Mouse (Mus musculus) midbrain, postnatal 0 days (tissue): Measurements from ENCODE around the gene Rpl26. TPM values are rescaled to one million over a fixed set of nuclear protein-coding genes. Genes with fewer than 3 reads are reported as not detected.

ENCODE experiments used
- ATAC-seq: fragments of 200-750 bp; cut with Nextera tagmentation; 2 replicates; pipeline ENCODE4 v1.8.0; 2017; ENCODE audit warnings: moderate number of reproducible peaks, mild to moderate bottlenecking, moderate TSS enrichment, moderate library complexity; ENCODE audit not compliant: low FRiP score
- DNase-seq: peaks from one replicate; pipeline ENCODE4 v3.0.0-alpha.2; 2015; ENCODE audit warnings: low spot score
- H3K27ac ChIP-seq: fragments of 300-500 bp; sonication (generic); 2 replicates; pipeline ENCODE4 v1.5.1; 2014; ENCODE audit warnings: low read depth, mild to moderate bottlenecking, low read length, mixed read lengths
- H3K27me3 ChIP-seq: fragments of 300-500 bp; sonication (generic); 2 replicates; pipeline ENCODE4 v1.6.1; 2014; ENCODE audit warnings: low read length, control low read depth, mixed read lengths; ENCODE audit not compliant: insufficient read depth
- H3K36me3 ChIP-seq: fragments of 300-500 bp; sonication (generic); 2 replicates; pipeline ENCODE4 v1.6.1; 2014; ENCODE audit warnings: low read length, control low read depth, mixed read lengths; ENCODE audit not compliant: insufficient read depth
- H3K4me1 ChIP-seq: fragments of 300-500 bp; sonication (generic); 2 replicates; pipeline ENCODE4 v1.6.1; 2014; ENCODE audit warnings: mild to moderate bottlenecking, control low read depth, antibody characterized with exemption, low read length, mixed read lengths; ENCODE audit not compliant: insufficient read depth
- H3K4me2 ChIP-seq: fragments of 300-500 bp; sonication (generic); 2 replicates; pipeline ENCODE4 v1.6.1; 2014; ENCODE audit warnings: low read depth, mild to moderate bottlenecking, low read length, mixed read lengths; ENCODE audit not compliant: poor library complexity, severe bottlenecking
- H3K4me3 ChIP-seq: fragments of 300-500 bp; sonication (generic); 2 replicates; pipeline ENCODE4 v1.5.1; 2014; ENCODE audit warnings: low read depth, mild to moderate bottlenecking, low read length, moderate library complexity
- H3K9ac ChIP-seq: fragments of 300-500 bp; sonication (generic); replicated peaks from 2 replicates; pipeline ENCODE4 v1.6.1; 2014; ENCODE audit warnings: mild to moderate bottlenecking, low read length, moderate library complexity, mixed read lengths; ENCODE audit not compliant: poor library complexity, severe bottlenecking
- H3K9me3 ChIP-seq: fragments of 300-500 bp; sonication (generic); 2 replicates; pipeline ENCODE4 v1.6.1; 2016; ENCODE audit warnings: low read length, control low read depth
- CTCF ChIP-seq: IDR thresholded peaks from 2 replicates; pipeline ENCODE4 v1.5.1; 2016; ENCODE audit warnings: antibody characterized with exemption, mild to moderate bottlenecking
- WGBS: fragments of 180-500 bp; shearing (Covaris S2); extraction: QIAGEN DNeasy Blood & Tissue Kit; methylation state at CpG from one replicate; pipeline ENCODE4 v1.1.7; 2014; 5-methylcytosine and 5-hydroxymethylcytosine counted together
- polyA plus RNA-seq: library from polyadenylated mRNA; unstranded; fragments of >200 nt; fragmentation: Nextera tagmentation; extraction: Ambion mirVana; gene quantifications from 2 replicates; pipeline ENCODE4 v1.2.1, GENCODE M21; 2015
- total RNA-seq: library from RNA; depleted of rRNA; stranded (reverse); fragments of >200 nt; gene quantifications from 2 replicates; pipeline ENCODE4 v1.2.3, GENCODE M21; 2014

Rpl26 gene
- total and polyA plus RNA-seq, 2 experiments from 2014 or later = 561 to 1,124 TPM

GRCm38 (mm10) chr11:68884368-68884767 lies 17.0 kb upstream of the Rpl26 start:
- Histone ChIP-seq H3K4me1 (no peaks in the 10 kb centered on the region), H3K9me3 (no peaks in the 10 kb centered on the region), H3K4me2 (no peak overlapping the region), H3K9ac (no peak overlapping the region), H3K36me3 (no peaks in the 10 kb centered on the region), H3K27ac (no peak overlapping the region), H3K4me3 (no peak overlapping the region), H3K27me3 (no peaks in the 10 kb centered on the region)
- 75% methylated on average over 5 of the region's 5 CpGs for WGBS
- ATAC-seq = no peak
- DNase-seq = no peak
- no peak for TF ChIP-seq CTCF

- no peaks in the 10 kb centered on the region for H3K27me3 ChIP-seq
- WGBS = 85% methylated on average over 5 of the region's 5 CpGs
- ATAC-seq = no peak
- no peak overlapping the region for H3K4me3 ChIP-seq
- no peaks in the 10 kb centered on the region for H3K36me3 ChIP-seq
- H3K9ac ChIP-seq = no peak overlapping the region
- no peaks in the 10 kb centered on the region for H3K9me3 ChIP-seq
- no peaks in the 10 kb centered on the region for H3K4me1 ChIP-seq
- H3K27ac ChIP-seq = no peak overlapping the region
- no peak for TF ChIP-seq CTCF
- DNase-seq = no peak
- H3K4me2 ChIP-seq = no peak overlapping the region
Observed at GRCm38 (mm10) chr11:68886091-68886490, 15.3 kb upstream of the Rpl26 start.

- TF ChIP-seq CTCF = no peak
- Histone ChIP-seq H3K27ac (no peak within 1 kb of the TSS), H3K27me3 (no peaks in the 10 kb centered on the region), H3K4me3 (no peak within 1 kb of the TSS), H3K9me3 (no peaks in the 10 kb centered on the region), H3K4me1 (no peaks in the 10 kb centered on the region), H3K36me3 (no peaks in the 10 kb centered on the region), H3K4me2 (no peak within 1 kb of the TSS), H3K9ac (no peak within 1 kb of the TSS)
- no peak for DNase-seq
- WGBS = 32% methylated on average over 6 of the region's 6 CpGs
- ATAC-seq = no peak
Observed at GRCm38 (mm10) chr11:68888253-68888652, 13.1 kb upstream of the Rpl26 start, which contains the start of gene Rnf222. TSS of gene Rnf222 (plus strand) at chr11:68888553.

- H3K4me3 ChIP-seq = no peak overlapping the region
- whole genome bisulfite sequencing = 81% methylated on average over 2 of the region's 2 CpGs
- H3K9me3 ChIP-seq = no peaks in the 10 kb centered on the region
- no peak for TF ChIP-seq CTCF
- H3K27me3 ChIP-seq = no peaks in the 10 kb centered on the region
- no peak overlapping the region for H3K9ac ChIP-seq
- ATAC-seq (no peak), DNase-seq (no peak)
- no peaks in the 10 kb centered on the region for H3K36me3 ChIP-seq
- H3K4me2 ChIP-seq = no peak overlapping the region
- H3K4me1 ChIP-seq = no peaks in the 10 kb centered on the region
- no peak overlapping the region for H3K27ac ChIP-seq
Observed at GRCm38 (mm10) chr11:68888653-68889052, 12.7 kb upstream of the Rpl26 start.

GRCm38 (mm10) chr11:68890625-68891024 lies 10.8 kb upstream of the Rpl26 start:
- H3K4me2 ChIP-seq = no peak overlapping the region
- no peak overlapping the region for H3K4me3 ChIP-seq
- 49% methylated on average over 2 of the region's 2 CpGs for WGBS
- TF ChIP-seq CTCF = no peak
- H3K9me3 ChIP-seq = no peaks in the 10 kb centered on the region
- H3K9ac ChIP-seq = no peak overlapping the region
- no peaks in the 10 kb centered on the region for H3K4me1 ChIP-seq
- ATAC-seq (no peak), DNase-seq (no peak)
- no peaks in the 10 kb centered on the region for H3K27me3 ChIP-seq
- H3K36me3 ChIP-seq = no peaks in the 10 kb centered on the region
- H3K27ac ChIP-seq = no peak overlapping the region

- no peak overlapping the region for H3K27ac ChIP-seq
Observed at GRCm38 (mm10) chr11:68891823-68892222, 9.6 kb upstream of the Rpl26 start.

More at GRCm38 (mm10) chr11:68891823-68892222, 9.6 kb upstream of the Rpl26 start:
- no peak for DNase-seq
- H3K9me3 ChIP-seq = no peaks in the 10 kb centered on the region
- no peak overlapping the region for H3K4me3 ChIP-seq
- H3K4me2 ChIP-seq = no peak overlapping the region
- no peaks in the 10 kb centered on the region for H3K27me3 ChIP-seq
- 80% methylated on average over 5 of the region's 5 CpGs for WGBS
- no peaks in the 10 kb centered on the region for H3K36me3 ChIP-seq
- H3K4me1 ChIP-seq = no peaks in the 10 kb centered on the region
- no peak for ATAC-seq
- H3K9ac ChIP-seq = no peak overlapping the region
- no peak for TF ChIP-seq CTCF
